ENCODE assay signal across 8 mouse cellular contexts in genomic region chr15:77750461-77750860, GRCm38 (mm10). TPM values are rescaled to one million over a fixed set of nuclear protein-coding genes. Genes with fewer than 3 reads are reported as not detected.
DNase-seq lines count a peak whose midpoint lies in the region; ATAC-seq and TF ChIP-seq lines count a peak whose summit lies in the region.

No protein-coding gene starts in this region.

- in situ Hi-C loops in ES-E14 (cut with MboI; ENCODE audit: low sequenced_read_pairs in 2 of 2, unreplicated experiment in 2 of 2): no loop called here

- no peaks in the 10 kb centered on the region for H3K9me3 ChIP-seq in heart, embryonic 12.5 days (replicated peaks)
- no peaks in the 10 kb centered on the region for H3K9me3 ChIP-seq in ES-E14 (ENCODE audit: control insufficient read depth, insufficient read depth, low read depth, low read length)
- no peaks in the 10 kb centered on the region for H3K9me3 ChIP-seq in embryonic facial prominence, embryonic 14.5 days (ENCODE audit: control insufficient read depth, low read length)
- no peaks in the 10 kb centered on the region for H3K9me3 ChIP-seq in midbrain, embryonic 10.5 days (replicated peaks)

- no peak overlapping the region for H3K27ac ChIP-seq in heart, embryonic 12.5 days (ENCODE audit: poor library complexity, severe bottlenecking)
- H3K27ac ChIP-seq in ES-E14 (ENCODE audit: insufficient read depth, low read depth, low read length, poor library complexity, severe bottlenecking): no peak overlapping the region
- H3K27ac ChIP-seq in embryonic facial prominence, embryonic 14.5 days (replicated peaks; ENCODE audit: low read depth, low read length): no peak overlapping the region
- no peak overlapping the region for H3K27ac ChIP-seq in midbrain, embryonic 10.5 days (replicated peaks)

- 26% methylated on average over 1 of the region's 1 CpGs for WGBS in heart, embryonic 12.5 days
- 29% methylated on average over 1 of the region's 1 CpGs for WGBS in embryonic facial prominence, embryonic 14.5 days
- WGBS in midbrain, embryonic 10.5 days: 32% methylated on average over 1 of the region's 1 CpGs

- peaks cover 7% of the 10 kb centered on the region; the same call in 1 of the 2 replicates for H3K27me3 ChIP-seq in heart, embryonic 12.5 days (replicated peaks)
- no peaks in the 10 kb centered on the region for H3K27me3 ChIP-seq in embryonic facial prominence, embryonic 14.5 days (replicated peaks; ENCODE audit: control insufficient read depth, insufficient read depth, low read length)
- no peaks in the 10 kb centered on the region for H3K27me3 ChIP-seq in midbrain, embryonic 10.5 days (ENCODE audit: low read depth, poor library complexity, severe bottlenecking)

- H3K4me2 ChIP-seq in heart, embryonic 12.5 days: no peak overlapping the region
- H3K4me2 ChIP-seq in embryonic facial prominence, embryonic 14.5 days (ENCODE audit: low read depth, low read length): no peak overlapping the region

- DNase-seq in heart, adult 11 months: peak; percentile 91
- DNase-seq in 3T3-L1 (ENCODE audit: low read depth, low spot score) (peak; percentile 81), ES-E14 (ENCODE audit: low read depth, low spot score) (peak; percentile 58)
- peak; percentile 23 for DNase-seq in embryonic facial prominence, embryonic 14.5 days (ENCODE audit: low spot score)
- no peak for DNase-seq in urinary bladder, postnatal 36 days (ENCODE audit: low spot score in 2 of 2)
- DNase-seq in midbrain, embryonic 10.5 days (ENCODE audit: low spot score): no peak

- peaks cover 13% of the 10 kb centered on the region for H3K4me1 ChIP-seq in heart, embryonic 12.5 days (replicated peaks)
- H3K4me1 ChIP-seq in ES-E14 (ENCODE audit: control insufficient read depth in 2 of 2, insufficient read depth in 2 of 2, low read length in 2 of 2, poor library complexity in 1 of 2): peaks cover 0 to 3% of the 10 kb centered on the region in 2 experiments; a peak in 1 of 4 replicates
- H3K4me1 ChIP-seq in embryonic facial prominence, embryonic 14.5 days (ENCODE audit: control insufficient read depth, insufficient read depth, low read length): no peaks in the 10 kb centered on the region
- no peaks in the 10 kb centered on the region for H3K4me1 ChIP-seq in midbrain, embryonic 10.5 days

- no peak for ATAC-seq in heart, embryonic 12.5 days (ENCODE audit: insufficient number of reproducible peaks, low FRiP score)
- no peak for ATAC-seq in embryonic facial prominence, embryonic 14.5 days (ENCODE audit: low read depth)
- peak; percentile 62 for ATAC-seq in megakaryocyte-erythroid progenitor cell, adult 5-6 weeks (replicated peaks; ENCODE audit: low FRiP score, low TSS enrichment, poor library complexity, severe bottlenecking)

- H3K9ac ChIP-seq in heart, embryonic 12.5 days: no peak overlapping the region
- no peak overlapping the region for H3K9ac ChIP-seq in ES-E14 (ENCODE audit: insufficient read depth, low read depth, low read length, poor library complexity, severe bottlenecking)
- H3K9ac ChIP-seq in embryonic facial prominence, embryonic 14.5 days (ENCODE audit: low read depth, low read length): no peak overlapping the region

- H3K36me3 ChIP-seq in heart, embryonic 12.5 days: no peaks in the 10 kb centered on the region
- H3K36me3 ChIP-seq in ES-E14 (ENCODE audit: control insufficient read depth, insufficient read depth, low read length, poor library complexity, severe bottlenecking): no peaks in the 10 kb centered on the region
- H3K36me3 ChIP-seq in embryonic facial prominence, embryonic 14.5 days (ENCODE audit: control insufficient read depth, insufficient read depth, low read length): no peaks in the 10 kb centered on the region
- H3K36me3 ChIP-seq in midbrain, embryonic 10.5 days: no peaks in the 10 kb centered on the region

- H3K4me3 ChIP-seq in heart, embryonic 12.5 days: no peak overlapping the region
- no peak overlapping the region for H3K4me3 ChIP-seq in ES-E14 (ENCODE audit: insufficient read depth in 1 of 2, low read depth in 1 of 2, low read length in 2 of 2, poor library complexity in 1 of 2, severe bottlenecking in 1 of 2)
- H3K4me3 ChIP-seq in embryonic facial prominence, embryonic 14.5 days (ENCODE audit: low read depth, low read length): no peak overlapping the region
- H3K4me3 ChIP-seq in midbrain, embryonic 10.5 days: no peak overlapping the region

TF ChIP-seq in ES-E14, 5 proteins besides CTCF, POLR2A, EP300 and RAD21:
- TF ChIP-seq CHD2 (IDR thresholded peaks at IDR 0.05; ENCODE audit: low read depth, low read length) (no peak), MAFK (IDR thresholded peaks at IDR 0.05; ENCODE audit: insufficient read depth, low read depth, low read length) (no peak), ZNF384 (IDR thresholded peaks at IDR 0.05; ENCODE audit: low read depth, low read length) (no peak), HCFC1 (IDR thresholded peaks at IDR 0.05; ENCODE audit: borderline replicate concordance, insufficient read depth, low read length) (no peak), ZC3H11A (IDR thresholded peaks at IDR 0.05; ENCODE audit: borderline replicate concordance, low read depth, low read length) (peak; percentile 3; the same call in 1 of the 2 replicates)

RNA-seq across cellular contexts. Expression of gene Apol8, which starts 6.3 kb away (rescaled TPM):
- 0.65 and 0.74 TPM in 2 replicates for polyA plus RNA-seq in heart, embryonic 12.5 days (2016; fragmentation: Nextera tagmentation; extraction: Ambion mirVana)
- total RNA-seq in ES-E14 (2012; rRNA removed): 1.8 and 3.1 TPM in 2 replicates
- polyA plus RNA-seq in embryonic facial prominence, embryonic 14.5 days (2014; fragmentation: Nextera tagmentation; extraction: Ambion mirVana): not detected in 2 replicates
- 3.8 and 5.5 TPM in 2 replicates for total RNA-seq in megakaryocyte-erythroid progenitor cell, adult 5-6 weeks (2014; fragmentation: Nextera tagmentation)
- 1.4 and 1.6 TPM in 2 replicates for total RNA-seq in megakaryocyte-erythroid progenitor cell, adult 5-6 weeks (2017)
- 0.07 and 0.12 TPM in 2 replicates for polyA plus RNA-seq in midbrain, embryonic 10.5 days (2016; fragmentation: Nextera tagmentation; extraction: Ambion mirVana)

RNA-seq across cellular contexts. Expression of gene Apol9b, which starts 21.6 kb away (rescaled TPM):
- polyA plus RNA-seq in heart, embryonic 12.5 days (2016; fragmentation: Nextera tagmentation; extraction: Ambion mirVana): 0.20 and 0.22 TPM in 2 replicates
- not detected in 2 replicates for total RNA-seq in ES-E14 (2012; rRNA removed)
- polyA plus RNA-seq in embryonic facial prominence, embryonic 14.5 days (2014; fragmentation: Nextera tagmentation; extraction: Ambion mirVana): 0.39 TPM in 1 of 2 replicates, not detected in the other
- total RNA-seq in megakaryocyte-erythroid progenitor cell, adult 5-6 weeks (2014; fragmentation: Nextera tagmentation): not detected in 2 replicates
- 0.38 TPM in 1 of 2 replicates, not detected in the other for total RNA-seq in megakaryocyte-erythroid progenitor cell, adult 5-6 weeks (2017)
- polyA plus RNA-seq in midbrain, embryonic 10.5 days (2016; fragmentation: Nextera tagmentation; extraction: Ambion mirVana): not detected in 2 replicates

RNA-seq across cellular contexts. Expression of gene Apol7e, which starts 51.8 kb away (rescaled TPM):
- not detected in 2 replicates for polyA plus RNA-seq in heart, embryonic 12.5 days (2016; fragmentation: Nextera tagmentation; extraction: Ambion mirVana)
- 0.13 TPM in 1 of 2 replicates, not detected in the other for total RNA-seq in ES-E14 (2012; rRNA removed)
- polyA plus RNA-seq in embryonic facial prominence, embryonic 14.5 days (2014; fragmentation: Nextera tagmentation; extraction: Ambion mirVana): 0.09 TPM in 1 of 2 replicates, not detected in the other
- total RNA-seq in megakaryocyte-erythroid progenitor cell, adult 5-6 weeks (2014; fragmentation: Nextera tagmentation): 1.2 TPM in 1 of 2 replicates, not detected in the other
- total RNA-seq in megakaryocyte-erythroid progenitor cell, adult 5-6 weeks (2017): 1.5 and 2.0 TPM in 2 replicates
- polyA plus RNA-seq in midbrain, embryonic 10.5 days (2016; fragmentation: Nextera tagmentation; extraction: Ambion mirVana): not detected in 2 replicates

Comparison
In these comparisons a context has a peak if more than half of its experiments do, and no peak if none do; other contexts are left out.
1. DNase-seq: peak in heart, adult 11 months (single experiment), 3T3-L1 (single experiment), ES-E14 (single experiment) and embryonic facial prominence, embryonic 14.5 days (single experiment); none in urinary bladder, postnatal 36 days (0 of 2) and midbrain, embryonic 10.5 days (single experiment).